Mouse (Mus musculus): Measurements from ENCODE around the gene Narfl. TPM values are rescaled to one million over a fixed set of nuclear protein-coding genes. Genes with fewer than 3 reads are reported as not detected.

The Narfl gene
- total RNA-seq (2023) = 18.2 TPM

DNA sequence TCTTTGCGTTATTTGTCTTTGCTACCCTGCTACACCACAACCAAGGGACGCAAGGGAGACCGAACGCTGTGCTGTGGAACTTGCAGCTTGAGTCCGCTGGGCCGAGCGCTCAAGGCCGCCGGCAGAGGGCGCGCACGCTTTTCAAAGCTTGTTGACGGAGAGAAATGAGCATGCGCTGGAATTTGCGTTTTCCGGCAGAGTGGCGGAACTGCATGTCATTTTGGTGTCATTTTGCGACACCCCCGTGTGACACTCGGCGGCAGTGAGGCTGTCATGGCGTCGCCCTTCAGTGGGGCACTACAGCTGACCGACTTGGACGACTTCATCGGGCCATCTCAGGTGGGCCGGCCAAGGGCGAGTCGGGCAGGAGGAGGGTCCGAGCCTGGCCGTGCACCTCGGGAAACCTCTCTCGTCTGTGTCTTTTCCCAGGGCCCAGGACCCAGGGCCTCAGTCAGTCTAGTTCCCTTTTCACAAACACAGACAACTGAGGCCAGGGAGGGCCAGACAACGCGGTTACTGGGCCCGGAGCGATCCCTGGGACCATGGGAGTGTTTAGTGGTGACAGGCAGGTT is at the start of gene Narfl:
TSS of gene Narfl (plus strand) at position 228 of the 572 bp plus-strand sequence.

DNA sequence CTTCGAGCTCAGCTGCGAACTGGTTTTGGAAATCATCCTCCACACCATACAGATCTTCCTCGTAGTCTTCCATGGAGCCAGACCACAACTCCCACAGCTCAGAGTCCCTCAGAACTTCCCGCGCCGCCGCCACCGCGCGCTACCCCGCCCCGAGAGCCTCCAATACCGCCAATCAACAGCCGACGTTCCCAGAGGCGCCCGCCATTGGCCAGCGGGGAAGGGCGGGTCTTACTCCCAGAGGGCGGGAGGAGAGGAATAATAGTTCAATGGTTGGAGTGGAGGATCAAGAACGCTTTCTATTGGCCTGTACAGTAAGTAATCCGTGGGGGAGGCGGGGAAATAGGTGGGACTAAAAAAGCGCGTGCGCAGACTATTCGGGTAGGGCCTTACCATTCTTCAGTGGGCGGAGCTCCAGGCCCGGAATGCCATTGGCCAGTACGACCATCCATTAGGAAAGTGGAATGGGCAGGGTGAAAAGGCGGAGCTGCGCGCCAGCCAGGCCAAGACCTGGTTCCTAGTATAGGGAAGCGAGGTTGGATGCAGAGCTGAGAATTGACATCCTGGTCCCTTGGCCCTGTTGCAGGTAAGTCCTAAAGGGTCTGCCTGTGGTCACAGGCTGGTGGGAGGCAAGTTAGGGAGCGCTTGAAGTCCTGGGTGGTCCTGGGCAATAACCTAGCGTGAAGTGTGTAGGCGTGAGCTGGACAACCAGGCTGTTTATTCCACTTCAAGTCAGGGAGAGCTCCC is 46.1 kb upstream of the Narfl start, which contains the start of the genes Chtf18 and Rpusd1:
TSS of gene Chtf18 (minus strand) at position 155 of the 744 bp plus-strand sequence.
TSS of gene Rpusd1 (plus strand) at position 406 of the 744 bp plus-strand sequence.

DNA sequence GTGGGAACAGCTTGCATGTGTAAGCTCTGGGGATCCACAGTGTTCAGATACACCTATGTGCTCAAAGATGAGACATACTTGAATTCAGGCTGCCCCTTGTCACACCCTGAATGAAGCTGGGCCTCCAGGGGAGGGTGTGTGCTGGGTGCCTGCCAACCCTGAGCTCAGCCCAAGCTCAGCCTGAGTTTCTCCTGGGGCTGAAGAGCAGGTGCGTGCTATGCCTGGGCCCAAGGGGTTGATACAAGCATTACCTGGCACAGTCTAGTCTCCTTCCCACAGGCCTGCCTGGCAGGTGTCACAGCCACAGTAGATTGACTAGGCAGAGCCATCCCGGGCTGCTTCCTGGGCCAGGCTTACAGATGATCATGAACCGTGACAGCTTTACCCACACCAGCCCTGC is 37.8 kb upstream of the Narfl start, which contains the start of gene Mslnl:
TSS of gene Mslnl (plus strand) at position 298 of the 400 bp plus-strand sequence.

DNA sequence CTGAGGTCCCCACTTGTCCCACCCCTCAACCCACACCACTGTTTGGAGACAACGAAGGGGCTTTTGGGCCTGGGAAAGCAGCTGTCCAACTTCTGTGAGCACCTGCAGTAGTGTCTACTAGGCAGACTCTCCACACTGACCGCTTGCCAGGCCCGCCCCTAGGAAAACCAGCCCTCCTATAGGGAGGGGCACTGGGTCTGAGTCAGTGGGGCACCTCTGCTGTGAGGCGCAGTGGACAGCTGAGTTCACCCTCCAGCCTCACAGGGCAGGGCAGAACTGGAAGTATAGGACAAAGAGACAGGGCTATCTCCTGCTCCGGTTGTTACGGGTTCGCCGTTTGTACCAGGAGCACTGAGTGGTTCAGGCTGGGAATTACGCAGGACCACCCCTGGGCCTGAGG is 19.3 kb upstream of the Narfl start, which contains the start of gene Msln:
TSS of gene Msln (minus strand) at position 138 of the 400 bp plus-strand sequence.

GRCm38 (mm10) chr17:25785281-25785745 is 11.7 kb downstream of the Narfl start, which contains the start of gene Haghl:
Haghl (minus strand) TSS chr17:25785673.

GRCm38 (mm10) chr17:25786280-25786679 is 12.7 kb downstream of the Narfl start, which contains the start of gene Ccdc78:
Ccdc78 (plus strand) TSS chr17:25786580.

DNA sequence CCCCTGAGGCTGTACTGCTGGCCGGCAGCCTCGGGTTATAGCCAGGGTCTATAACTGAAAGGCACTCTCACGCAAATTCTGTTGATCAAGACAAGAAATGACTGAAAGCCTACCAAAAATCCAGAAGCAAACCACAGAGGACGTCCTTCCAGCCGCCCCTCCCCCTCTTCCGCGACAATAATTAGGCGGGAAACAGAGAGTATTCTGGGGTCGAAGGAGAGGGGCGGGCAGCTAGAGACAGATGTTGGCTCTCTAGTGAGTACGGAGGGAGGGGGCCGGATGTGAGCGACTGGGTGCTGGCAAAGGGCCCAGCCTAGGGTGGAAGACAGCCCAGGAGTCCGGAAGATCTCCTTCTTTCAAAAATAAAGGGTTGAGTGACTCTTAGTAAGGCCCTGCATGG is 19.0 kb downstream of the Narfl start, which contains the start of gene Fam173a:
TSS of gene Fam173a (minus strand) at position 287 of the 400 bp plus-strand sequence.

GRCm38 (mm10) chr17:25795609-25796092 is 22.1 kb downstream of the Narfl start, which contains the start of gene AC134908.4:
AC134908.4 (minus strand) TSS chr17:25795659.

DNA sequence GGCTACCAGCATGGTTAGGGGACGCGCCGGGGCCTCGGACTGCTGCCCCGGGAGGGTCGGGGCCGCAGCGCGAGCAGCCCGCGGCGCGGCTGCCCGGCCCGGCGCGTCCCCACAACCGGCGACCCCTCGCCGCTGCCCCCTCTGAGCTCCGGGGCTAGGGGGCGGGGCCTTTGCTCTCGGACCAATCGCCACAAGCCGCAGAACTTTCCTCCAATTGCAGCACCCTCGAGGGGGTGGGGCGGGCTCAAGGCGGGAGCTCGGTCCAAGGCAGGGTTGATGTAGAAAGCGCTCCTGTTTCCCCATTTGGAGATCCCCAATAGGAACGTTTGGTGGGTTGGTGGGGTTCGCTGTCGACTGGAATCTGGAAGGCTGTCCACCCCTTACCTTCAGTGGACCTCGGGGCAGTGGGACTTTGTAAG is 23.4 kb downstream of the Narfl start, which contains the start of gene Metrn:
TSS of gene Metrn (minus strand) at position 186 of the 419 bp plus-strand sequence.

DNA sequence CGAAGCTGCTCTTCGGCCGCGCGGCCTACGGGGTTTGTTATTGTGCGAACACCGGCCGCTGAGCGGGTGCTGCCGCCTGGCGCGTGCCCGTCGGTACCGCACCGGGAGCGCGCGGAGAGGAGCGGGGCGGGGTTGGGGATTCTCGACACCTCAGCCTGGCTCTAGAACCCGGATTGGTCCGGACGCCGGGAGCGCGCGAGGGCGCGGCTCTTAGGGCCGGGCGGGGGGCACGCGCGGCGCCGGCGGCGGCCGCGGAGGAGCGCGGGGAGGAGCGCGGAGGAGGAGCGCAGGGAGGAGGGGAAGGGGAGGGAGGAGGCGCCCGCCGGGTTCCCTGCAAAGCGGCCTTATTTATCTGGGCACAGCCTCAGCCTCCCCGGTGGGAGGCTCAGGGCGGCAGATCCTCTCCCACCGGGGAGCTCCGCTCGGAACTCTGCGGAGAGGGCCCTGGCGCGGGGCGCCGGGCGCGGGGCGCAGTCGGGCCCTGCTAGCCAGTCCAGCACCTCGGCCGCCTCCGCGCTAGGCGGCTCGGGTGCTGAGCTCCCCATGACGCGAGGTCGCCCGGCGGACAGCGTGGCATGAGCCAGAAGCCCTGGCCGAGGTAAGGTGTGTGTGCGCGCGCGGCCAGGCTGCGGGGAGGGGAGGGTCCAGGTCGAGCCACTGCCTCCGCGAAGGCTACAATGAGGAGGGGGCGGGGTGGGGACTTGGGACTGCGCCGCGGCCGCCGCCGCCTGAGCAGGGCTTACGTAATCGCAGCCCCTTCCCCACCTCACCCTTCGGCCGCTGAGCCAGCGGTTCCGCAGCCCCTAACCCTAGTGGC is 35.4 kb downstream of the Narfl start, which contains the start of gene Fbxl16:
TSS of gene Fbxl16 (plus strand) at position 297 of the 817 bp plus-strand sequence.

GRCm38 (mm10) chr17:25823452-25823851 is 49.9 kb downstream of the Narfl start, which contains the start of gene Wdr24:
Wdr24 (plus strand) TSS chr17:25823627.

GRCm38 (mm10) chr17:25828712-25829557 is 55.4 kb downstream of the Narfl start, which contains the start of gene Jmjd8:
Jmjd8 (plus strand) TSS chr17:25828867.

Other genes starting within 250 kb of the Narfl start
- 0.30 TPM for gene Sox8, start 203.1 kb upstream of the Narfl start, total RNA-seq (2023)
- gene Lmf1, start 194.7 kb upstream of the Narfl start, total RNA-seq (2023) = 28.7 TPM
- not detected for gene Gng13, start 56.6 kb upstream of the Narfl start, total RNA-seq (2023)
- gene Chtf18, start 46.4 kb upstream of the Narfl start, total RNA-seq (2023) = 7.2 TPM
- gene Rpusd1, start 46.1 kb upstream of the Narfl start, total RNA-seq (2023) = 5.6 TPM
- gene Mslnl, start 37.7 kb upstream of the Narfl start, total RNA-seq (2023) = not detected
- gene Msln, start 19.4 kb upstream of the Narfl start, total RNA-seq (2023) = 2.0 TPM
- 28.0 TPM for gene Haghl, start 11.9 kb downstream of the Narfl start, total RNA-seq (2023)
- not detected for gene Ccdc78, start 12.8 kb downstream of the Narfl start, total RNA-seq (2023)
- 56.0 TPM for gene Fam173a, start 19.1 kb downstream of the Narfl start, total RNA-seq (2023)
- not detected for gene AC134908.4, start 21.9 kb downstream of the Narfl start, total RNA-seq (2023)
- 22.5 TPM for gene Metrn, start 23.4 kb downstream of the Narfl start, total RNA-seq (2023)
- gene Fbxl16, start 35.3 kb downstream of the Narfl start, total RNA-seq (2023) = not detected
- 19.9 TPM for gene Wdr24, start 49.9 kb downstream of the Narfl start, total RNA-seq (2023)
- 32.6 TPM for gene Jmjd8, start 55.1 kb downstream of the Narfl start, total RNA-seq (2023)
- 74.2 TPM for gene Stub1, start 59.6 kb downstream of the Narfl start, total RNA-seq (2023)
- gene Rhbdl1, start 63.5 kb downstream of the Narfl start, total RNA-seq (2023) = 11.7 TPM
- gene Gm20683, start 68.0 kb downstream of the Narfl start, total RNA-seq (2023) = 11.6 TPM
- gene Rhot2, start 71.1 kb downstream of the Narfl start, total RNA-seq (2023) = 77.4 TPM
- 28.6 TPM for gene Wdr90, start 87.7 kb downstream of the Narfl start, total RNA-seq (2023)
- 3.6 TPM for gene Mcrip2, start 95.0 kb downstream of the Narfl start, total RNA-seq (2023)
- 29.1 TPM for gene Mettl26, start 101.3 kb downstream of the Narfl start, total RNA-seq (2023)
- gene Wfikkn1, start 107.1 kb downstream of the Narfl start, total RNA-seq (2023) = 9.4 TPM
- 22.2 TPM for gene Rab40c, start 146.0 kb downstream of the Narfl start, total RNA-seq (2023)
- 56.0 TPM for gene Pigq, start 171.2 kb downstream of the Narfl start, total RNA-seq (2023)
- not detected for gene Nhlrc4, start 171.2 kb downstream of the Narfl start, total RNA-seq (2023)
- gene A930017K11Rik, start 178.8 kb downstream of the Narfl start, total RNA-seq (2023) = not detected
- gene Capn15, start 212.0 kb downstream of the Narfl start, total RNA-seq (2023) = 40.8 TPM

Data from CD4-positive naive resting alpha-beta T cell, adult 57 days (primary cell).